Comparison of ENCODE assay signal across 11 mouse cellular contexts in genomic region chr14:66521836-66522629, GRCm38 (mm10).
A peak's percentile ranks its signal among the peaks of the same experiment; 100 is the strongest.
DNase-seq lines count a peak whose midpoint lies in the region; ATAC-seq and TF ChIP-seq lines count a peak whose summit lies in the region.
"Had no signal": no experiment of that assay in that cellular context is flagged by ENCODE, and none has a peak within 500 bp of the region (broad histone marks: within the 10 kb centered on the region; RNA-seq: fewer than 3 reads in every experiment).

No protein-coding gene starts in this region.

- DNase-seq in heart, adult 11 months, result peak; percentile 71
- DNase-seq in heart, adult 8-10 months (ENCODE audit: low spot score), result no peak
- peak; percentile 9 for DNase-seq in lung, adult 2 months
- no peak for DNase-seq in lung, postnatal 4 days
- DNase-seq in gonadal fat pad, adult 2 months (ENCODE audit: low read depth), result peak; percentile 12
- DNase-seq in thymus, postnatal 10 days (ENCODE audit: low spot score in 2 of 2), result no peak
- DNase-seq: heart, postnatal 36 days had no signal

- no peaks in the 10 kb centered on the region for H3K27me3 ChIP-seq in midbrain, embryonic 15.5 days (replicated peaks)

- no peak overlapping the region for H3K4me2 ChIP-seq in midbrain, embryonic 15.5 days

- WGBS in lung, adult 2 months, result 40% methylated on average over 7 of the region's 7 CpGs
- WGBS in midbrain, embryonic 15.5 days, result 59% methylated on average over 7 of the region's 7 CpGs

- TF ChIP-seq POLR2A in lung, adult 2 months (IDR thresholded peaks at IDR 0.05; ENCODE audit: borderline replicate concordance, extremely low read depth, low read depth, low read length), result no peak

- H3K27ac ChIP-seq in midbrain, embryonic 15.5 days, result peak overlapping the region; percentile 65
- H3K27ac ChIP-seq: macrophage had no signal

- no peaks in the 10 kb centered on the region for H3K9me3 ChIP-seq in midbrain, embryonic 15.5 days

- no peak overlapping the region for H3K9ac ChIP-seq in midbrain, embryonic 15.5 days

- H3K36me3 ChIP-seq in midbrain, embryonic 15.5 days (replicated peaks), result no peaks in the 10 kb centered on the region

- no peaks in the 10 kb centered on the region; the same call in 1 of the 2 replicates for H3K4me1 ChIP-seq in lung, adult 2 months (ENCODE audit: control insufficient read depth, insufficient read depth, low read length)
- peaks cover 12% of the 10 kb centered on the region for H3K4me1 ChIP-seq in midbrain, embryonic 15.5 days

- ATAC-seq in midbrain, embryonic 15.5 days (replicated peaks), result no peak
- no peak for ATAC-seq in megakaryocyte-erythroid progenitor cell, adult 5-6 weeks (replicated peaks; ENCODE audit: low FRiP score, low TSS enrichment, poor library complexity, severe bottlenecking)
- ATAC-seq: CD4-positive, CD25-positive, alpha-beta regulatory T cell, adult 4 months had no signal

- H3K4me3 ChIP-seq in lung, adult 2 months (replicated peaks; ENCODE audit: extremely low read depth, low read depth, low read length), result no peak overlapping the region
- H3K4me3 ChIP-seq in midbrain, embryonic 15.5 days, result no peak overlapping the region

- TF ChIP-seq CTCF in lung, adult 2 months (IDR thresholded peaks at IDR 0.05; ENCODE audit: insufficient read depth, low read length), result no peak

Comparison
In these comparisons a context has a peak if more than half of its experiments do, and no peak if none do; other contexts are left out.
1. DNase-seq: peak in heart, adult 11 months (single experiment), lung, adult 2 months (single experiment) and gonadal fat pad, adult 2 months (single experiment); none in heart, adult 8-10 months (single experiment), lung, postnatal 4 days (0 of 2) and thymus, postnatal 10 days (0 of 2).